Mouse (Mus musculus): ENCODE data around the gene Rps8.
A peak's percentile ranks its signal among the peaks of the same experiment; 100 is the strongest.

DNA sequence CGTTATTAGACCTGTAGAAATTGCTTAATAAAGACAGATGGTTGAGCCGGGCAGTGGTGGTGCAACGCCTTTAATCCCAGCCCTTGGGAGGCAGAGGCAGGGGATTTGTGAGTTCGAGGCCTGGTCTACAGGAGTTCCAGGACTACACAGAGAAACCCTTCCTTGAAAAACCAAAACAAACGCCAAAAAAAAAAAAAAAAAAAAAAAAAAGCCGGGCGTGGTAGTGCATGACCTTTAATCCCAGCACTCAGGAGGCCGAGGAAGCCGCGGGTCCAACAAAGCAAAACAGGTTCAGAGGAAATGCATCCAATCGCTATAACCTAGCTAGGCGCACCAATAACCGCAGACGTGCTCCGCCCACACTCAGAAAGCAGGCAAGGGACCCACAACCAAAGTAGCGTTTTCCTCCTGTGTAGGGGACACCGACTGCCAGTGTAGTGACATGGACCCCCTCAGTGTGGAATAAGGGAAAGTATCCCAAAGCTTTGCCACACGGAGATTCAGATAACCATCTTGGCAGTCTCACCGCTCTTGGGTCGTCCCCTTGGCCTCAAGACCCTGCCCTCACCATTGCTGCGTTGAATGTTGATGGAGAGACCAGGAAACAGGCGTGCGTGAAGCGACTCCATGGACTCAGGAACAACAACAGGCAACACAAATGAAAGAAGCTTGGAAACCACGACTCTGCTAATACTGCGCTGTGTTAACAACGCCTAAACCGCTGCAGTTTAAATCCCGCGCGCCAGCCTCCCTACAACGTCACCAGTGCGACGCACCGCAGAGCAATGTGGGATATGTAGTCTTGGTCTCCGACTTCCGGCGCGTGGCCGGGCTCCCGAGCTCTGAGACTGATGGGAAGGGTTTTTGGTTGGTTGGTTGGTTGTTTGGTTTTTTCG is 26.1 kb upstream of the Rps8 start, which contains the start of gene Kif2c:
- TF ChIP-seq TAL1 (IDR thresholded peaks at IDR 0.05; ENCODE audit: low read length) (no peak), GATA1 (IDR thresholded peaks at IDR 0.05; ENCODE audit: low read length) (peak; percentile 47)

Data from erythroblast, embryonic 14.5 days (primary cell).